Mouse (Mus musculus) ES-CJ7 (cell line): Measurements from ENCODE around the gene Cacna2d4.
A peak's percentile ranks its signal among the peaks of the same experiment; 100 is the strongest.
"Not testable (repeated sequence)": the region's sequence is repeated elsewhere in the genome, so short reads cannot be mapped to it uniquely, and the experiment has no call there.

Experiments used
- DNase-seq: peaks from one replicate; pipeline ENCODE4 v3.0.0; 2011; ENCODE audit warnings: low read depth, low spot score

Gene Cacna2d4

GRCm38 (mm10) chr6:119236241-119236640, at the start of gene Cacna2d4:
Gene Cacna2d4 (plus strand): TSS chr6:119236526.
- no peak for DNase-seq

GRCm38 (mm10) chr6:119186658-119187057, 49.7 kb upstream of the Cacna2d4 start:
- DNase-seq = peak; percentile 58

- DNase-seq = no peak
Observed at GRCm38 (mm10) chr6:119187631-119188030, 48.7 kb upstream of the Cacna2d4 start.

GRCm38 (mm10) chr6:119191478-119191877, 44.8 kb upstream of the Cacna2d4 start:
- no peak for DNase-seq

GRCm38 (mm10) chr6:119193571-119194154, 42.7 kb upstream of the Cacna2d4 start:
- no peak for DNase-seq

GRCm38 (mm10) chr6:119194161-119194560, 42.2 kb upstream of the Cacna2d4 start:
- DNase-seq = no peak

- no peak for DNase-seq
Observed at GRCm38 (mm10) chr6:119194601-119195000, 41.7 kb upstream of the Cacna2d4 start.

GRCm38 (mm10) chr6:119196382-119197305, 39.7 kb upstream of the Cacna2d4 start, which contains the start of gene Cacna1c:
Gene Cacna1c (minus strand): TSS chr6:119196418.
- DNase-seq = no peak

GRCm38 (mm10) chr6:119198534-119199273, 37.6 kb upstream of the Cacna2d4 start:
- peak; percentile 59 for DNase-seq

GRCm38 (mm10) chr6:119199274-119199879, 36.9 kb upstream of the Cacna2d4 start:
- peak; percentile 48 for DNase-seq

GRCm38 (mm10) chr6:119200362-119200761, 36.0 kb upstream of the Cacna2d4 start:
- DNase-seq = no peak

- no peak for DNase-seq
Observed at GRCm38 (mm10) chr6:119201575-119201974, 34.8 kb upstream of the Cacna2d4 start.

GRCm38 (mm10) chr6:119204286-119204685, 32.0 kb upstream of the Cacna2d4 start:
- no peak for DNase-seq

GRCm38 (mm10) chr6:119204915-119205314, 31.4 kb upstream of the Cacna2d4 start:
- no peak for DNase-seq

- DNase-seq = not testable (repeated sequence)
Observed at GRCm38 (mm10) chr6:119206006-119206405, 30.3 kb upstream of the Cacna2d4 start.

- no peak for DNase-seq
Observed at GRCm38 (mm10) chr6:119213375-119213774, 23.0 kb upstream of the Cacna2d4 start.

- no peak for DNase-seq
Observed at GRCm38 (mm10) chr6:119214190-119214589, 22.1 kb upstream of the Cacna2d4 start.

- DNase-seq = no peak
Observed at GRCm38 (mm10) chr6:119215040-119215613, 21.2 kb upstream of the Cacna2d4 start.

GRCm38 (mm10) chr6:119217661-119218060, 18.7 kb upstream of the Cacna2d4 start:
- no peak for DNase-seq

GRCm38 (mm10) chr6:119218591-119218990, 17.7 kb upstream of the Cacna2d4 start:
- DNase-seq = no peak

GRCm38 (mm10) chr6:119219237-119219870, 17.0 kb upstream of the Cacna2d4 start:
- no peak for DNase-seq
